Mouse (Mus musculus) MEL (cell line): ENCODE data around the gene Il31. TPM values are rescaled to one million over a fixed set of nuclear protein-coding genes. Genes with fewer than 3 reads are reported as not detected.

Experiments used
- DNase-seq: peaks from one replicate; pipeline ENCODE4 v3.0.0; 2011; ENCODE audit warnings: low read depth, low spot score
- H3K27ac ChIP-seq: 2 replicates; pipeline ENCODE4 v1.5.1; 2012; ENCODE audit warnings: low read depth, mild to moderate bottlenecking, control low read depth, low read length, moderate library complexity; ENCODE audit not compliant: control insufficient read depth
- H3K27me3 ChIP-seq, 2 experiments: fragments of 150-350 bp in 1 of 2; sonication (generic) in 1 of 2; 2 replicates each; pipeline ENCODE4 v1.6.1; 2012; ENCODE audit warnings: low read length in 2 of 2, mild to moderate bottlenecking in 2 of 2, improper control_type of control experiment in 1 of 2, moderate library complexity in 1 of 2; ENCODE audit not compliant: insufficient read depth in 2 of 2, control insufficient read depth in 1 of 2
- H3K36me3 ChIP-seq, 2 experiments: 2 replicates each; pipeline ENCODE4 v1.6.1; 2012 to 2014; ENCODE audit warnings: low read length in 2 of 2, improper control_type of control experiment in 1 of 2, inconsistent platforms in 1 of 2, mild to moderate bottlenecking in 1 of 2; ENCODE audit not compliant: insufficient read depth in 2 of 2, control insufficient read depth in 1 of 2
- H3K4me1 ChIP-seq, 2 experiments: fragments of 150-350 bp in 1 of 2; sonication (generic) in 1 of 2; 2 replicates each; pipeline ENCODE4 v1.6.1; 2012; ENCODE audit warnings: low read length in 2 of 2, improper control_type of control experiment in 1 of 2, mild to moderate bottlenecking in 1 of 2; ENCODE audit not compliant: insufficient read depth in 2 of 2, control insufficient read depth in 1 of 2
- H3K4me3 ChIP-seq, 2 experiments: fragments of 150-350 bp in 1 of 2; sonication (generic) in 1 of 2; 2 replicates each; pipeline ENCODE4 v1.5.1; 2012; ENCODE audit warnings: low read depth in 2 of 2, low read length in 2 of 2, mild to moderate bottlenecking in 2 of 2, moderate library complexity in 2 of 2, control low read depth in 1 of 2, improper control_type of control experiment in 1 of 2; ENCODE audit not compliant: control insufficient read depth in 1 of 2, insufficient read depth in 1 of 2
- H3K79me2 ChIP-seq: 2 replicates; pipeline ENCODE4 v1.6.1; 2012; ENCODE audit warnings: mild to moderate bottlenecking, low read length, moderate library complexity; ENCODE audit not compliant: control insufficient read depth, poor library complexity, insufficient read depth
- H3K9ac ChIP-seq: 2 replicates; pipeline ENCODE4 v1.6.1; 2012; ENCODE audit warnings: low read depth, mild to moderate bottlenecking, control low read depth, low read length, moderate library complexity; ENCODE audit not compliant: control insufficient read depth, poor library complexity, severe bottlenecking
- H3K9me3 ChIP-seq: fragments of 150-350 bp; sonication (generic); replicated peaks from 2 replicates; pipeline ENCODE4 v1.6.1; 2012; ENCODE audit warnings: mild to moderate bottlenecking, low read length, improper control_type of control experiment, moderate library complexity; ENCODE audit not compliant: insufficient read depth
- CHD2 ChIP-seq: IDR thresholded peaks from 2 replicates; pipeline ENCODE4 v1.6.1; 2011; ENCODE audit warnings: low read length, improper control_type of control experiment
- CTCF ChIP-seq, 3 experiments: IDR thresholded peaks in 2 of 3; conservative IDR thresholded peaks in 1 of 3; 2 replicates each; pipeline ENCODE4 v1.5.1; 2011 to 2012; ENCODE audit warnings: low read length in 3 of 3, low read depth in 2 of 3, mild to moderate bottlenecking in 2 of 3, improper control_type of control experiment in 1 of 3, inconsistent platforms in 1 of 3, mixed read lengths in 1 of 3, moderate library complexity in 1 of 3; ENCODE audit not compliant: control insufficient read depth in 1 of 3, insufficient read depth in 1 of 3, poor library complexity in 1 of 3, severe bottlenecking in 1 of 3
- ETS1 ChIP-seq: IDR thresholded peaks from 2 replicates; pipeline ENCODE4 v1.6.1; 2012; ENCODE audit warnings: low read depth, mild to moderate bottlenecking, inconsistent platforms, low read length, improper control_type of control experiment, moderate library complexity
- GATA1 ChIP-seq: IDR thresholded peaks from 2 replicates; pipeline ENCODE4 v1.6.1; 2011; ENCODE audit warnings: low read depth, low read length, improper control_type of control experiment
- MAX ChIP-seq: IDR thresholded peaks from 2 replicates; pipeline ENCODE4 v1.6.1; 2011; ENCODE audit warnings: low read length, improper control_type of control experiment
- MEF2A ChIP-seq: IDR thresholded peaks from 2 replicates; pipeline ENCODE4 v1.6.1; 2014; ENCODE audit warnings: low read depth, mild to moderate bottlenecking, inconsistent platforms, low read length, improper control_type of control experiment; ENCODE audit not compliant: poor library complexity, insufficient replicate concordance, severe bottlenecking; ENCODE audit errors: extremely low read depth
- MXI1 ChIP-seq: IDR thresholded peaks from 2 replicates; pipeline ENCODE4 v1.6.1; 2011; ENCODE audit warnings: mild to moderate bottlenecking, low read depth, low read length, improper control_type of control experiment
- MYC ChIP-seq: IDR thresholded peaks from 2 replicates; pipeline ENCODE4 v1.6.1; 2011; ENCODE audit warnings: low read depth, mild to moderate bottlenecking, low read length, improper control_type of control experiment, moderate library complexity
- NELFE ChIP-seq: IDR thresholded peaks from 2 replicates; pipeline ENCODE4 v1.6.1; 2011; ENCODE audit warnings: low read depth, low read length, improper control_type of control experiment
- NRF1 ChIP-seq: IDR thresholded peaks from 2 replicates; pipeline ENCODE4 v1.6.1; 2014; ENCODE audit warnings: low read depth, mild to moderate bottlenecking, inconsistent platforms, low read length, improper control_type of control experiment, moderate library complexity; ENCODE audit not compliant: poor library complexity, insufficient read depth, severe bottlenecking
- POLR2A ChIP-seq, 2 experiments: IDR thresholded peaks; 2 replicates each; pipeline ENCODE4 v1.6.1; 2011 to 2012; ENCODE audit warnings: low read length in 2 of 2, mild to moderate bottlenecking in 2 of 2, control low read depth in 1 of 2, improper control_type of control experiment in 1 of 2, low read depth in 1 of 2, moderate library complexity in 1 of 2; ENCODE audit not compliant: control insufficient read depth in 1 of 2, insufficient read depth in 1 of 2, poor library complexity in 1 of 2
- POLR2AphosphoS2 ChIP-seq: IDR thresholded peaks from 2 replicates; pipeline ENCODE4 v1.6.1; 2011; ENCODE audit warnings: low read length, improper control_type of control experiment
- SIN3A ChIP-seq: IDR thresholded peaks from 2 replicates; pipeline ENCODE4 v1.6.1; 2012; ENCODE audit warnings: low read length, improper control_type of control experiment, inconsistent platforms
- USF1 ChIP-seq: IDR thresholded peaks from 2 replicates; pipeline ENCODE4 v1.6.1; 2014; ENCODE audit warnings: low read depth, mild to moderate bottlenecking, inconsistent platforms, low read length, improper control_type of control experiment, moderate library complexity
- USF2 ChIP-seq, 2 experiments: IDR thresholded peaks; 2 replicates each; pipeline ENCODE4 v1.6.1; 2011 to 2012; ENCODE audit warnings: improper control_type of control experiment in 2 of 2, low read length in 2 of 2, borderline replicate concordance in 1 of 2, inconsistent platforms in 1 of 2, low read depth in 1 of 2, mild to moderate bottlenecking in 1 of 2; ENCODE audit not compliant: insufficient read depth in 1 of 2
- ZKSCAN1 ChIP-seq: IDR thresholded peaks from 2 replicates; pipeline ENCODE4 v1.6.1; 2012; ENCODE audit warnings: low read depth, mild to moderate bottlenecking, inconsistent platforms, low read length, improper control_type of control experiment, moderate library complexity
- ZMIZ1 ChIP-seq: IDR thresholded peaks from 2 replicates; pipeline ENCODE4 v1.6.1; 2012; ENCODE audit warnings: low read depth, mild to moderate bottlenecking, inconsistent platforms, low read length, improper control_type of control experiment, moderate library complexity
- polyA plus RNA-seq, 2 experiments: library from polyadenylated mRNA; stranded (reverse) in 1 of 2; unstranded in 1 of 2; fragments of >175 nt in 1 of 2; fragments of >200 nt in 1 of 2; gene quantifications; 2 replicates each; pipeline versions ENCODE4 v1.2.1 to v1.2.4; 2012; ENCODE audit warnings: low replicate concordance in 2 of 2, low read depth in 1 of 2; ENCODE audit not compliant: insufficient read length in 2 of 2, insufficient read depth in 1 of 2, missing spikeins in 1 of 2
- total RNA-seq: library from RNA; depleted of rRNA; stranded (reverse); fragments of 300-350 nt; gene quantifications from 2 replicates; pipeline ENCODE4 v1.2.3, GENCODE M21; 2012

The Il31 gene
- total and polyA plus RNA-seq, 3 experiments: not detected

DNA sequence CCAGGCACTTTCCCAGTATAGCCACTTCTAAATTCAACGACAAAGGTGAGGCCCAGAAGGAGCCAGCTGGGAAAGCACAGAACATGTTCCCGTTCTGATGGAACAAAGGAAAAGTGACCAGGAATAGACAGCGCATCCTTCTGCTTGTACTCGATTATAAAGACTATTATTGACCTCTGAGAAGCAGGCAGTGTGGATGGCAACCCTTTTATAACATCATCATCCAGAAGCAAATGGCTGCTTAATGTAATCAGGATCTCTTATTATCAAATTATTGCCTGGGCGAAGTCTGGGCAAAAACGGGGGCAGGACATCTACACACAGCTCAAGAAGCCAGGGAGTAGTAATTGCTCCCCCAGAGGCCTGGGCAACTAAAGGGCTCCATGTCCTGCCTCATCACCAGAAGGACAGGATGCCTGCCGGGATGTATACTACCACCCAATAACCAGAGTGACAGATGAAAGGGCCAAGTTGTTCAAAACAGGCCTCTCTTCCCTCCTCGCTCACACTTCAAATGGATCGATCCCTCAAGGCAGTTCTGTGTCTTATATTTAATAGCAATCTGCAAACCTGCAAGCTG lies 36.7 kb upstream of the Il31 start:
- TF ChIP-seq USF2 (IDR thresholded peaks at IDR 0.05; ENCODE audit: borderline replicate concordance in 1 of 2, insufficient read depth in 1 of 2, low read depth in 1 of 2, low read length in 2 of 2) (no peak), ETS1 (no peak)
- Histone ChIP-seq H3K4me3 (no peak overlapping the region), H3K27me3 (no peaks in the 10 kb centered on the region), H3K9ac (no peak overlapping the region), H3K79me2 (peaks cover 6% of the 10 kb centered on the region), H3K27ac (no peak overlapping the region), H3K9me3 (no peaks in the 10 kb centered on the region), H3K4me1 (peaks cover 3 to 10% of the 10 kb centered on the region in 2 experiments; a peak in 3 of 4 replicates), H3K36me3 (peaks cover 0 to 4% of the 10 kb centered on the region in 2 experiments; a peak in 2 of 4 replicates)
- DNase-seq: no peak

DNA sequence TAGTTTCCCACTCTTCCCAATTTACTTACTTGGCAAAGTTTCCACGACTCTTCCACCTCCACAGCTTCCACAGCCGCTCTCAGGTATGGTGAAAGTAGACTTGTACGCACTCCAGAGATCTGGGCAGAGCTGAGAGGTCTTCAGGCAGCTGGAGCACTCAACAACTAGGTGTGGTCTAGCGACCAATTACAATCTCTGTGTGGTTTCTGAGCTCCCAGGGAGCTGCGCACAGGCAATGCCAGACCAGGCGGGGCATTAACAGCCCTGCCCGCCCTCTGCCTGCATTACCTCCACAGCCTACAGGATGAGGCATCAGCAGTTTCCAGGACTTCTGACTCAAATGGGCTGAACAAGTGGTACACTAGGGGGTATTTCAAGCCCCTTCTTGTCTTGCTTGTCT lies 36.0 kb upstream of the Il31 start, which contains the start of gene Gm49027:
TSS of gene Gm49027 (minus strand) at position 208 of the 400 bp plus-strand sequence.
- peaks cover 6% of the 10 kb centered on the region for H3K79me2 ChIP-seq
- H3K27me3 ChIP-seq: no peaks in the 10 kb centered on the region
- peaks cover 0 to 4% of the 10 kb centered on the region in 2 experiments; a peak in 2 of 4 replicates for H3K36me3 ChIP-seq
- peak within 1 kb of the TSS; percentile 88 to 99 for H3K4me3 ChIP-seq
- no peaks in the 10 kb centered on the region for H3K9me3 ChIP-seq
- H3K4me1 ChIP-seq: peaks cover 3 to 10% of the 10 kb centered on the region in 2 experiments; a peak in 3 of 4 replicates
- DNase-seq: no peak
- no peak within 1 kb of the TSS for H3K27ac ChIP-seq
- TF ChIP-seq MEF2A (no peak), SIN3A (0 out of 2 replicates have a peak, but pooled peaks have one; percentile 17), NELFE (no peak), NRF1 (no peak)
- peak within 1 kb of the TSS; percentile 60 for H3K9ac ChIP-seq

DNA sequence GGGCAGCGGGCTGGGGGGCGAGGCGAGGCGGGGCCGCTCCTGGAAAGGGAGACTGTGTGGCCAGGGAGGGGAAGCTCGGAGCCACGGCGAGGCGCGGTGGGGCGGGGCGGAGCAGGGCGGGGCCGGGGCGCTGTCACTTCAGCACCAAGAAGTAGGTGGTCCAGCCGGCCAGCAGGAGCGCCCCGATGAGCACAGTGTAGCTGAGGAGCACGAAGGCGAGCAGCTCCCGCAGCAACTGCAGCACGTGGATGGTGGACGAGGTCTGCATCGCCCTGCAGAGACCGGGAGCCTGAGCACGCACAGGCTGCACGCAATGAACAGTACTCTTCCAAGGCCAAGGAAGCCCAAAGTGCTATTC lies 35.1 kb upstream of the Il31 start:
- no peaks in the 10 kb centered on the region for H3K27me3 ChIP-seq
- no peak for DNase-seq
- H3K9me3 ChIP-seq: no peaks in the 10 kb centered on the region
- H3K9ac ChIP-seq: peak overlapping the region; percentile 60
- H3K4me3 ChIP-seq: peak overlapping the region; percentile 88 to 99
- no peak overlapping the region; the same call in 1 of the 2 replicates for H3K27ac ChIP-seq
- H3K36me3 ChIP-seq: peaks cover 0 to 4% of the 10 kb centered on the region in 2 experiments; a peak in 2 of 4 replicates
- peaks cover 6% of the 10 kb centered on the region for H3K79me2 ChIP-seq
- peaks cover 3 to 10% of the 10 kb centered on the region in 2 experiments; a peak in 3 of 4 replicates for H3K4me1 ChIP-seq
- 0 out of 2 replicates have a peak, but pooled peaks have one; percentile 38 for TF ChIP-seq MYC
- no peak for TF ChIP-seq POLR2AphosphoS2
- TF ChIP-seq MXI1: peak; percentile 89
- no peak for TF ChIP-seq CHD2
- no peak for TF ChIP-seq ZKSCAN1
- no peak for TF ChIP-seq USF1
- no peak for TF ChIP-seq ZMIZ1
- no peak for TF ChIP-seq GATA1
- TF ChIP-seq POLR2A (IDR thresholded peaks at IDR 0.05; ENCODE audit: control insufficient read depth in 1 of 2, insufficient read depth in 1 of 2, low read depth in 1 of 2, low read length in 2 of 2, poor library complexity in 1 of 2): peak in 1 of 2 experiments; percentile 5; a peak in 1 of 4 replicates
- TF ChIP-seq SIN3A: peak; percentile 77
- TF ChIP-seq ETS1: 0 out of 2 replicates have a peak, but pooled peaks have one; percentile 4
- TF ChIP-seq MAX: peak; percentile 82
- no peak for TF ChIP-seq CTCF (IDR thresholded peaks at IDR 0.05 in 2 of 3, conservative IDR thresholded peaks at IDR 0.05 in 1 of 3; ENCODE audit: control insufficient read depth in 1 of 3, insufficient read depth in 1 of 3, low read depth in 2 of 3, low read length in 3 of 3, poor library complexity in 1 of 3, severe bottlenecking in 1 of 3)
